In genomic region chr19:5559631-5560456, GRCm38 (mm10) we compare ENCODE assay signal across 8 mouse cellular contexts. TPM values are rescaled to one million over a fixed set of nuclear protein-coding genes. Genes with fewer than 3 reads are reported as not detected.
DNase-seq lines count a peak whose midpoint lies in the region; ATAC-seq and TF ChIP-seq lines count a peak whose summit lies in the region.

No protein-coding gene starts in this region.

- H3K9ac ChIP-seq in embryonic facial prominence, embryonic 11.5 days (replicated peaks; ENCODE audit: low read length): 0 out of 2 replicates have a peak overlapping the region, but pooled peaks have one; percentile 1
- H3K9ac ChIP-seq in midbrain, embryonic 13.5 days (replicated peaks): peak overlapping the region; percentile 50; the same call in 1 of the 2 replicates

- peaks cover 64% of the 10 kb centered on the region for H3K27me3 ChIP-seq in embryonic facial prominence, embryonic 11.5 days (ENCODE audit: control insufficient read depth, insufficient read depth, low read length)
- peaks cover 96% of the 10 kb centered on the region for H3K27me3 ChIP-seq in midbrain, embryonic 13.5 days

- DNase-seq in left cerebral cortex, adult 2 months (ENCODE audit: extremely low spot score in 1 of 2, low spot score in 2 of 2): no peak
- DNase-seq in left cerebral cortex, postnatal 14 days (ENCODE audit: low spot score in 2 of 2): no peak
- peak; percentile 10 for DNase-seq in embryonic facial prominence, embryonic 11.5 days (ENCODE audit: low spot score)
- peak; percentile 48 for DNase-seq in kidney, adult 9 months
- no peak for DNase-seq in frontal cortex, postnatal 10 days (ENCODE audit: low spot score in 2 of 2)
- no peak for DNase-seq in left cerebral cortex, postnatal 25 days (ENCODE audit: low spot score in 2 of 2)
- DNase-seq in right cerebral cortex, adult 18-20 months: no peak

- intact Hi-C loops in left cerebral cortex, adult 2 months (cut with DNase I): no loop called here
- intact Hi-C loops in left cerebral cortex, postnatal 14 days (cut with DNase I): loop anchor here (10.0 kb wide), 1 partner anchor 125 kb away; no protein-coding TSS in a partner anchor
- intact Hi-C loops in left cerebral cortex, postnatal 25 days (cut with DNase I): loop anchor here (2.0 kb wide), 1 partner anchor 27 kb away; no protein-coding TSS in a partner anchor

- no peak for ATAC-seq in embryonic facial prominence, embryonic 11.5 days (replicated peaks; ENCODE audit: insufficient number of reproducible peaks, low FRiP score, low TSS enrichment, low read depth)
- ATAC-seq in midbrain, embryonic 13.5 days: no peak

- no peak for TF ChIP-seq CTCF in left cerebral cortex, adult 2 months (IDR thresholded peaks at IDR 0.05)

- no peak overlapping the region for H3K27ac ChIP-seq in left cerebral cortex, adult 2 months
- H3K27ac ChIP-seq in embryonic facial prominence, embryonic 11.5 days (replicated peaks; ENCODE audit: low read depth, low read length): no peak overlapping the region
- H3K27ac ChIP-seq in midbrain, embryonic 13.5 days: no peak overlapping the region

- H3K4me2 ChIP-seq in embryonic facial prominence, embryonic 11.5 days (ENCODE audit: low read depth, low read length): peak overlapping the region; percentile 71
- H3K4me2 ChIP-seq in midbrain, embryonic 13.5 days (replicated peaks): peak overlapping the region; percentile 55

- H3K4me3 ChIP-seq in left cerebral cortex, adult 2 months: peak overlapping the region; percentile 33
- H3K4me3 ChIP-seq in embryonic facial prominence, embryonic 11.5 days (ENCODE audit: low read depth, low read length): peak overlapping the region; percentile 26
- peak overlapping the region; percentile 34 for H3K4me3 ChIP-seq in midbrain, embryonic 13.5 days (replicated peaks)

- 1% methylated on average over 64 of the region's 69 CpGs for WGBS in embryonic facial prominence, embryonic 11.5 days
- 1% methylated on average over 69 of the region's 69 CpGs for WGBS in midbrain, embryonic 13.5 days

- H3K4me1 ChIP-seq in embryonic facial prominence, embryonic 11.5 days (ENCODE audit: control insufficient read depth, insufficient read depth, low read length): 0 out of 2 replicates have a peak, but pooled peaks cover 2% of the 10 kb centered on the region
- peaks cover 17% of the 10 kb centered on the region for H3K4me1 ChIP-seq in midbrain, embryonic 13.5 days (replicated peaks)

- no peaks in the 10 kb centered on the region for H3K36me3 ChIP-seq in embryonic facial prominence, embryonic 11.5 days (replicated peaks; ENCODE audit: control insufficient read depth, insufficient read depth, low read depth, low read length)
- H3K36me3 ChIP-seq in midbrain, embryonic 13.5 days: no peaks in the 10 kb centered on the region

- no peaks in the 10 kb centered on the region for H3K9me3 ChIP-seq in embryonic facial prominence, embryonic 11.5 days (replicated peaks; ENCODE audit: control insufficient read depth, low read length)
- no peaks in the 10 kb centered on the region for H3K9me3 ChIP-seq in midbrain, embryonic 13.5 days

RNA-seq across cellular contexts. Expression of gene Ovol1, which starts 0.6 kb away (rescaled TPM):
- not detected for total RNA-seq in left cerebral cortex, adult 2 months (2021)
- total RNA-seq in left cerebral cortex, postnatal 14 days (2021): not detected
- 0.62 and 1.4 TPM in 2 replicates for polyA plus RNA-seq in embryonic facial prominence, embryonic 11.5 days (2014; fragmentation: Nextera tagmentation; extraction: Ambion mirVana)
- 0.14 TPM in 1 of 2 replicates, not detected in the other for polyA plus RNA-seq in midbrain, embryonic 13.5 days (2015; fragmentation: Nextera tagmentation; extraction: Ambion mirVana)
- not detected for total RNA-seq in left cerebral cortex, postnatal 25 days (2021)

RNA-seq across cellular contexts. Expression of gene Ap5b1, which starts 8.0 kb away (rescaled TPM):
- total RNA-seq in left cerebral cortex, adult 2 months (2021): 1 to 10 TPM; 5.4 to 6.0 TPM
- total RNA-seq in left cerebral cortex, postnatal 14 days (2021): 1 to 10 TPM; 7.4 to 8.2 TPM
- 1.7 and 2.1 TPM in 2 replicates for polyA plus RNA-seq in embryonic facial prominence, embryonic 11.5 days (2014; fragmentation: Nextera tagmentation; extraction: Ambion mirVana)
- 2.0 and 2.3 TPM in 2 replicates for polyA plus RNA-seq in midbrain, embryonic 13.5 days (2015; fragmentation: Nextera tagmentation; extraction: Ambion mirVana)
- total RNA-seq in left cerebral cortex, postnatal 25 days (2021): 1 to 10 TPM; 5.2 to 6.4 TPM

RNA-seq across cellular contexts. Expression of gene Rnaseh2c, which starts 41.8 kb away (rescaled TPM):
- total RNA-seq in left cerebral cortex, adult 2 months (2021): 10 to 100 TPM; 77.7 to 82.4 TPM
- 10 to 100 TPM; 83.1 to 98.5 TPM for total RNA-seq in left cerebral cortex, postnatal 14 days (2021)
- 156 and 157 TPM in 2 replicates for polyA plus RNA-seq in embryonic facial prominence, embryonic 11.5 days (2014; fragmentation: Nextera tagmentation; extraction: Ambion mirVana)
- polyA plus RNA-seq in midbrain, embryonic 13.5 days (2015; fragmentation: Nextera tagmentation; extraction: Ambion mirVana): 91.3 and 98.9 TPM in 2 replicates
- total RNA-seq in left cerebral cortex, postnatal 25 days (2021): 10 to 100 TPM; 68.0 to 82.1 TPM

RNA-seq across cellular contexts. Expression of gene Snx32, which starts 49.5 kb away (rescaled TPM):
- 10 to 100 TPM; 81.5 to 89.0 TPM for total RNA-seq in left cerebral cortex, adult 2 months (2021)
- 10 to 100 TPM; 78.7 to 83.6 TPM for total RNA-seq in left cerebral cortex, postnatal 14 days (2021)
- 8.7 and 9.8 TPM in 2 replicates for polyA plus RNA-seq in embryonic facial prominence, embryonic 11.5 days (2014; fragmentation: Nextera tagmentation; extraction: Ambion mirVana)
- polyA plus RNA-seq in midbrain, embryonic 13.5 days (2015; fragmentation: Nextera tagmentation; extraction: Ambion mirVana): 70.4 and 73.6 TPM in 2 replicates
- total RNA-seq in left cerebral cortex, postnatal 25 days (2021): 10 to 100 TPM; 80.4 to 81.0 TPM

RNA-seq across cellular contexts. Expression of gene Kat5, which starts 50.2 kb away (rescaled TPM):
- total RNA-seq in left cerebral cortex, adult 2 months (2021): 10 to 100 TPM; 94.3 to 99.2 TPM
- total RNA-seq in left cerebral cortex, postnatal 14 days (2021): 10 to 100 TPM; 76.1 to 81.7 TPM
- polyA plus RNA-seq in embryonic facial prominence, embryonic 11.5 days (2014; fragmentation: Nextera tagmentation; extraction: Ambion mirVana): 28.9 and 32.2 TPM in 2 replicates
- 82.3 and 89.3 TPM in 2 replicates for polyA plus RNA-seq in midbrain, embryonic 13.5 days (2015; fragmentation: Nextera tagmentation; extraction: Ambion mirVana)
- 10 to 100 TPM; 83.9 to 93.4 TPM for total RNA-seq in left cerebral cortex, postnatal 25 days (2021)

Comparison
In these comparisons a context has a peak if more than half of its experiments do, and no peak if none do; other contexts are left out.
1. DNase-seq: peak in embryonic facial prominence, embryonic 11.5 days (single experiment) and kidney, adult 9 months (single experiment); none in left cerebral cortex, adult 2 months (0 of 2), left cerebral cortex, postnatal 14 days (0 of 2), frontal cortex, postnatal 10 days (0 of 2), left cerebral cortex, postnatal 25 days (0 of 2) and right cerebral cortex, adult 18-20 months (single experiment).
2. Peak in every context shown above with its lines, with median percentiles within 50 percentile points of each other: H3K4me3 ChIP-seq.